19 mouse cellular contexts compared by ENCODE assay signal in genomic region chr15:3295986-3296385, GRCm38 (mm10). TPM values are rescaled to one million over a fixed set of nuclear protein-coding genes. Genes with fewer than 3 reads are reported as not detected.
DNase-seq lines count a peak whose midpoint lies in the region; ATAC-seq and TF ChIP-seq lines count a peak whose summit lies in the region.
"Had no signal": no experiment of that assay in that cellular context is flagged by ENCODE, and none has a peak within 500 bp of the region (broad histone marks: within the 10 kb centered on the region; RNA-seq: fewer than 3 reads in every experiment).

No protein-coding gene starts in this region.

- no peak overlapping the region for H3K27ac ChIP-seq in embryonic facial prominence, embryonic 11.5 days (replicated peaks; ENCODE audit: low read depth, low read length)
- no peak overlapping the region for H3K27ac ChIP-seq in embryonic facial prominence, embryonic 10.5 days (replicated peaks)
- no peak overlapping the region for H3K27ac ChIP-seq in kidney, postnatal 0 days
- no peak overlapping the region for H3K27ac ChIP-seq in midbrain, embryonic 16.5 days (ENCODE audit: low read length)
- no peak overlapping the region for H3K27ac ChIP-seq in midbrain, embryonic 13.5 days
- H3K27ac ChIP-seq: forebrain, embryonic 15.5 days; liver, embryonic 13.5 days had no signal

- no peaks in the 10 kb centered on the region for H3K4me1 ChIP-seq in embryonic facial prominence, embryonic 11.5 days (ENCODE audit: control insufficient read depth, insufficient read depth, low read length)
- H3K4me1 ChIP-seq in embryonic facial prominence, embryonic 10.5 days, result no peaks in the 10 kb centered on the region
- H3K4me1 ChIP-seq in kidney, postnatal 0 days (replicated peaks; ENCODE audit: insufficient read depth, low read length), result no peaks in the 10 kb centered on the region
- H3K4me1 ChIP-seq in midbrain, embryonic 16.5 days (ENCODE audit: control insufficient read depth, insufficient read depth, low read length), result no peaks in the 10 kb centered on the region
- no peaks in the 10 kb centered on the region for H3K4me1 ChIP-seq in midbrain, embryonic 13.5 days (replicated peaks)
- H3K4me1 ChIP-seq: forebrain, embryonic 15.5 days; liver, embryonic 13.5 days had no signal

- peak; percentile 22 for DNase-seq in embryonic facial prominence, embryonic 11.5 days (ENCODE audit: low spot score)
- DNase-seq in embryonic facial prominence, embryonic 10.5 days (ENCODE audit: low spot score), result no peak
- DNase-seq in kidney, postnatal 0 days (ENCODE audit: low spot score), result peak; percentile 61
- no peak for DNase-seq in kidney, adult 9 months
- DNase-seq in cerebellum, adult 8-10 months, result no peak
- DNase-seq in frontal cortex, postnatal 10 days (ENCODE audit: low spot score in 2 of 2), result no peak
- DNase-seq: cerebellum, adult 11-12 months; gastrocnemius, postnatal 10 days; heart, postnatal 36 days; layer of hippocampus, adult 9-11 months; liver, embryonic 13.5 days; lung, postnatal 36 days had no signal

- no peak overlapping the region for H3K9ac ChIP-seq in embryonic facial prominence, embryonic 11.5 days (replicated peaks; ENCODE audit: low read length)
- H3K9ac ChIP-seq in kidney, postnatal 0 days (ENCODE audit: low read depth, low read length), result no peak overlapping the region
- H3K9ac ChIP-seq in midbrain, embryonic 16.5 days (ENCODE audit: low read depth, low read length), result no peak overlapping the region
- H3K9ac ChIP-seq in midbrain, embryonic 13.5 days (replicated peaks), result no peak overlapping the region
- H3K9ac ChIP-seq: forebrain, embryonic 15.5 days; liver, embryonic 13.5 days had no signal

- peak; percentile 56 for TF ChIP-seq CTCF in kidney, postnatal 0 days (IDR thresholded peaks at IDR 0.05; ENCODE audit: low read depth)

- no peak for ATAC-seq in embryonic facial prominence, embryonic 11.5 days (replicated peaks; ENCODE audit: insufficient number of reproducible peaks, low FRiP score, low TSS enrichment, low read depth)
- no peak for ATAC-seq in kidney, postnatal 0 days (replicated peaks; ENCODE audit: low FRiP score, low read depth)
- 0 out of 2 replicates have a peak, but pooled peaks have one; percentile 32 for ATAC-seq in midbrain, embryonic 16.5 days
- no peak for ATAC-seq in midbrain, embryonic 13.5 days
- ATAC-seq: forebrain, embryonic 15.5 days; inflammation-experienced regulatory T-cells, adult 6 months had no signal

- no peak overlapping the region for H3K4me2 ChIP-seq in embryonic facial prominence, embryonic 11.5 days (ENCODE audit: low read depth, low read length)
- no peak overlapping the region for H3K4me2 ChIP-seq in kidney, postnatal 0 days (ENCODE audit: low read length)
- H3K4me2 ChIP-seq in midbrain, embryonic 16.5 days (ENCODE audit: low read length), result no peak overlapping the region
- no peak overlapping the region for H3K4me2 ChIP-seq in midbrain, embryonic 13.5 days (replicated peaks)
- H3K4me2 ChIP-seq: forebrain, embryonic 15.5 days; heart, embryonic 11.5 days; liver, embryonic 13.5 days; midbrain, embryonic 11.5 days had no signal

- no peak overlapping the region for H3K4me3 ChIP-seq in embryonic facial prominence, embryonic 11.5 days (ENCODE audit: low read depth, low read length)
- no peak overlapping the region for H3K4me3 ChIP-seq in embryonic facial prominence, embryonic 10.5 days
- H3K4me3 ChIP-seq in kidney, postnatal 0 days (replicated peaks; ENCODE audit: low read depth, low read length), result no peak overlapping the region
- H3K4me3 ChIP-seq in midbrain, embryonic 16.5 days (ENCODE audit: low read depth, low read length), result no peak overlapping the region
- no peak overlapping the region for H3K4me3 ChIP-seq in midbrain, embryonic 13.5 days (replicated peaks)
- H3K4me3 ChIP-seq: forebrain, embryonic 15.5 days; liver, embryonic 13.5 days had no signal

- H3K36me3 ChIP-seq in embryonic facial prominence, embryonic 11.5 days (replicated peaks; ENCODE audit: control insufficient read depth, insufficient read depth, low read depth, low read length), result no peaks in the 10 kb centered on the region
- H3K36me3 ChIP-seq in embryonic facial prominence, embryonic 10.5 days (replicated peaks), result no peaks in the 10 kb centered on the region
- no peaks in the 10 kb centered on the region for H3K36me3 ChIP-seq in kidney, postnatal 0 days (ENCODE audit: insufficient read depth, low read length)
- no peaks in the 10 kb centered on the region for H3K36me3 ChIP-seq in midbrain, embryonic 16.5 days (ENCODE audit: control insufficient read depth, insufficient read depth, low read length)
- H3K36me3 ChIP-seq in midbrain, embryonic 13.5 days, result no peaks in the 10 kb centered on the region
- H3K36me3 ChIP-seq: forebrain, embryonic 15.5 days; liver, embryonic 13.5 days had no signal

- no peaks in the 10 kb centered on the region for H3K27me3 ChIP-seq in embryonic facial prominence, embryonic 11.5 days (ENCODE audit: control insufficient read depth, insufficient read depth, low read length)
- no peaks in the 10 kb centered on the region for H3K27me3 ChIP-seq in embryonic facial prominence, embryonic 10.5 days (replicated peaks; ENCODE audit: low read depth, poor library complexity, severe bottlenecking)
- no peaks in the 10 kb centered on the region for H3K27me3 ChIP-seq in kidney, postnatal 0 days (ENCODE audit: insufficient read depth, low read length)
- H3K27me3 ChIP-seq in midbrain, embryonic 16.5 days (ENCODE audit: control insufficient read depth, insufficient read depth, low read depth, low read length), result no peaks in the 10 kb centered on the region
- no peaks in the 10 kb centered on the region for H3K27me3 ChIP-seq in midbrain, embryonic 13.5 days
- H3K27me3 ChIP-seq: forebrain, embryonic 15.5 days; liver, embryonic 13.5 days had no signal

- WGBS in embryonic facial prominence, embryonic 11.5 days, result 77% methylated on average over 1 of the region's 1 CpGs
- WGBS in embryonic facial prominence, embryonic 10.5 days, result 82% methylated on average over 1 of the region's 1 CpGs
- 84% methylated on average over 1 of the region's 1 CpGs for WGBS in kidney, postnatal 0 days
- 74% methylated on average over 1 of the region's 1 CpGs for WGBS in midbrain, embryonic 16.5 days
- 85% methylated on average over 1 of the region's 1 CpGs for WGBS in midbrain, embryonic 13.5 days

- H3K9me3 ChIP-seq in embryonic facial prominence, embryonic 11.5 days (replicated peaks; ENCODE audit: control insufficient read depth, low read length), result no peaks in the 10 kb centered on the region
- H3K9me3 ChIP-seq in embryonic facial prominence, embryonic 10.5 days, result no peaks in the 10 kb centered on the region
- no peaks in the 10 kb centered on the region for H3K9me3 ChIP-seq in kidney, postnatal 0 days (replicated peaks; ENCODE audit: low read length)
- H3K9me3 ChIP-seq in midbrain, embryonic 16.5 days (replicated peaks; ENCODE audit: control insufficient read depth, low read length, poor library complexity, severe bottlenecking), result no peaks in the 10 kb centered on the region
- no peaks in the 10 kb centered on the region for H3K9me3 ChIP-seq in midbrain, embryonic 13.5 days
- H3K9me3 ChIP-seq: forebrain, embryonic 15.5 days; liver, embryonic 13.5 days had no signal

RNA-seq across cellular contexts. Expression of gene Ccdc152, which starts 7.3 kb away (rescaled TPM):
- polyA plus RNA-seq in embryonic facial prominence, embryonic 11.5 days (2014; fragmentation: Nextera tagmentation; extraction: Ambion mirVana), result 0.17 TPM in 1 of 2 replicates, not detected in the other
- 0.14 TPM in 1 of 2 replicates, not detected in the other for polyA plus RNA-seq in embryonic facial prominence, embryonic 10.5 days (2016; fragmentation: Nextera tagmentation; extraction: Ambion mirVana)
- 0.58 and 0.82 TPM in 2 replicates for polyA plus RNA-seq in kidney, postnatal 0 days (2015; fragmentation: Nextera tagmentation; extraction: Ambion mirVana)
- polyA plus RNA-seq in midbrain, embryonic 16.5 days (2015; fragmentation: Nextera tagmentation; extraction: Ambion mirVana), result 0.17 TPM in 1 of 2 replicates, not detected in the other
- polyA plus RNA-seq in midbrain, embryonic 13.5 days (2015; fragmentation: Nextera tagmentation; extraction: Ambion mirVana), result 0.12 and 0.26 TPM in 2 replicates
- polyA plus RNA-seq: forebrain, embryonic 15.5 days; neural tube, embryonic 11.5 days had no signal

RNA-seq across cellular contexts. Expression of gene Selenop, which starts 27.6 kb away (rescaled TPM):
- 101 TPM in 2 replicates for polyA plus RNA-seq in embryonic facial prominence, embryonic 11.5 days (2014; fragmentation: Nextera tagmentation; extraction: Ambion mirVana)
- 53.5 and 62.5 TPM in 2 replicates for polyA plus RNA-seq in embryonic facial prominence, embryonic 10.5 days (2016; fragmentation: Nextera tagmentation; extraction: Ambion mirVana)
- polyA plus RNA-seq in kidney, postnatal 0 days (2015; fragmentation: Nextera tagmentation; extraction: Ambion mirVana), result 207 and 225 TPM in 2 replicates
- polyA plus RNA-seq in midbrain, embryonic 16.5 days (2015; fragmentation: Nextera tagmentation; extraction: Ambion mirVana), result 93.7 and 106 TPM in 2 replicates
- polyA plus RNA-seq in midbrain, embryonic 13.5 days (2015; fragmentation: Nextera tagmentation; extraction: Ambion mirVana), result 73.2 and 86.1 TPM in 2 replicates

Comparison
In these comparisons a context has a peak if more than half of its experiments do, and no peak if none do; other contexts are left out.
1. DNase-seq: peak in embryonic facial prominence, embryonic 11.5 days (single experiment) and kidney, postnatal 0 days (single experiment); none in embryonic facial prominence, embryonic 10.5 days (single experiment), kidney, adult 9 months (single experiment), cerebellum, adult 8-10 months (single experiment) and frontal cortex, postnatal 10 days (0 of 2).